Mouse (Mus musculus) heart, embryonic 10.5 days (tissue): ENCODE measurements at regions not wholly inside any gene's neighbourhood (a gene's known extent, or its start where the extent isn't known, plus 50 kb on each side); places are given as distances from the start of the nearest gene placed in this dataset.

Source experiments
- DNase-seq: peaks from one replicate; pipeline ENCODE4 v3.0.0-alpha.2; 2017; ENCODE audit warnings: low spot score
- H3K27ac ChIP-seq: fragments of 300-500 bp; sonication (generic); 2 replicates; pipeline ENCODE4 v1.5.1; 2016; ENCODE audit warnings: mild to moderate bottlenecking
- H3K27me3 ChIP-seq: fragments of 300-500 bp; sonication (generic); 2 replicates; pipeline ENCODE4 v1.6.1; 2016; ENCODE audit warnings: mild to moderate bottlenecking; ENCODE audit not compliant: poor library complexity, insufficient read depth, severe bottlenecking
- H3K36me3 ChIP-seq: fragments of 300-500 bp; sonication (generic); 2 replicates; pipeline ENCODE4 v1.6.1; 2016; ENCODE audit warnings: mild to moderate bottlenecking, moderate library complexity
- H3K4me1 ChIP-seq: fragments of 300-500 bp; sonication (generic); 2 replicates; pipeline ENCODE4 v1.6.1; 2016; ENCODE audit warnings: mild to moderate bottlenecking
- H3K4me3 ChIP-seq: fragments of 300-500 bp; sonication (generic); 2 replicates; pipeline ENCODE4 v1.5.1; 2016; ENCODE audit warnings: mild to moderate bottlenecking, moderate library complexity
- H3K9me3 ChIP-seq: fragments of 300-500 bp; sonication (generic); 2 replicates; pipeline ENCODE4 v1.6.1; 2016; ENCODE audit warnings: mild to moderate bottlenecking, moderate library complexity
- WGBS: fragments of 180-500 bp; shearing (Covaris S2); methylation state at CpG from one replicate; pipeline ENCODE4 v1.1.7; 2016; 5-methylcytosine and 5-hydroxymethylcytosine counted together

- Histone ChIP-seq H3K4me3 (no peak overlapping the region), H3K36me3 (no peaks in the 10 kb centered on the region), H3K9me3 (peaks cover 7% of the 10 kb centered on the region; the same call in 1 of the 2 replicates), H3K27me3 (no peaks in the 10 kb centered on the region), H3K4me1 (peaks cover 4% of the 10 kb centered on the region; the same call in 1 of the 2 replicates), H3K27ac (no peak overlapping the region)
- DNase-seq, result no peak
- 38% methylated on average over 5 of the region's 5 CpGs for WGBS
Measured at GRCm38 (mm10) chr7:145135971-145136370, 71.9 kb downstream of the 1810010D01Rik start.

DNA sequence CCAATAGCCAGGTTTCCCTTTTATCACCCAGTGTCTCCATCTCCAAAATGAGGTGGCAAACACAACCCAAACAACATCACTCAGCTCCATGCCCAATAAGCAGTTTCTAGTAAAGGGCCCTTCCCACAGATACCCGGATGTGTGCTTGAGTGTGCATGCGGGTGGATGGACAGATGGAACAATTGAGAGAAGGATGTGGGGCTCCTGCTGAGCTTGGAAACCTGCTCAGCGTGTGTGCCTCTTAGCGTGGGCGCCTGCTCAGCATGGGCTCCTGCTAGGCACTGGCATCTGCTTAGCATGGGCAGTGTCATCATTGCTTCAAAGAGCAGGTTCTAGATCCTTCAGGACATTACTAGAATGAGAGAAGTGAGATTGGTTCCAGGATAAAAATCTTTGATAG, 75.4 kb downstream of the 1810010D01Rik start:
- 90% methylated on average over 5 of the region's 5 CpGs for WGBS
- peaks cover 30% of the 10 kb centered on the region for H3K4me1 ChIP-seq
- no peak for DNase-seq

GRCm38 (mm10) chr7:145131438-145132159, 76.3 kb downstream of the 1810010D01Rik start:
- no peaks in the 10 kb centered on the region for H3K9me3 ChIP-seq
- 73% methylated on average over 8 of the region's 8 CpGs for WGBS
- H3K36me3 ChIP-seq, result no peaks in the 10 kb centered on the region
- DNase-seq, result no peak
- H3K4me1 ChIP-seq, result peaks cover 40% of the 10 kb centered on the region
- H3K27ac ChIP-seq, result peak overlapping the region; percentile 63
- H3K27me3 ChIP-seq, result no peaks in the 10 kb centered on the region
- H3K4me3 ChIP-seq, result no peak overlapping the region

More for the DNA sequence above, 75.4 kb downstream of the 1810010D01Rik start:
- Histone ChIP-seq H3K27ac (no peak overlapping the region), H3K27me3 (no peaks in the 10 kb centered on the region), H3K9me3 (no peaks in the 10 kb centered on the region), H3K4me3 (no peak overlapping the region), H3K36me3 (no peaks in the 10 kb centered on the region)

DNA sequence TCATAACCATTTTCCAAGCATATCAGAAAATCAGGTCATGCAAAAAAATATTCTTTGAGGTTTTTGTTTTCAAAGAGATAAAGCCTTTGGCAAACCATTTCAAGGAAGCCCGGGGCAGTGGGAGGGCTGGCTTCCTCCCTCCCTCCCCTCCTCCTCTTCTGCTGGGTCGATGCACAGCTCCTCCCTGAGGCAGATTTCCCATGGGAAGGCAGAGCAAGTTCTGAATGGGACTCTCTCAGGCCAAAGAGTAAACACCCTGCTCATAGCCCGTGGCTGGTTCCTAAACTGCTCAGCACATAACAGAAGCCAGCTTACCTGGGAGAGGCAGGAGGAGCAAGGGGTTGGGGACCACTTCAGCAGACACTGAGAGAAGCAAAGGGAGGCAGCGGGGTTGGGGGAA, 77.9 kb downstream of the 1810010D01Rik start:
- WGBS, result 27% methylated on average over 4 of the region's 4 CpGs

GRCm38 (mm10) chr7:145127661-145128060, 80.3 kb downstream of the 1810010D01Rik start:
- no peaks in the 10 kb centered on the region for H3K9me3 ChIP-seq
- H3K4me1 ChIP-seq, result peaks cover 48% of the 10 kb centered on the region
- H3K27ac ChIP-seq, result peak overlapping the region; percentile 85
- H3K36me3 ChIP-seq, result no peaks in the 10 kb centered on the region
- H3K27me3 ChIP-seq, result no peaks in the 10 kb centered on the region
- DNase-seq, result no peak
- no peak overlapping the region for H3K4me3 ChIP-seq
- WGBS, result 20% methylated on average over 8 of the region's 8 CpGs

More for the DNA sequence above, 77.9 kb downstream of the 1810010D01Rik start:
- H3K27ac ChIP-seq, result 0 out of 2 replicates have a peak overlapping the region, but pooled peaks have one; percentile 36
- no peaks in the 10 kb centered on the region for H3K36me3 ChIP-seq
- no peaks in the 10 kb centered on the region for H3K27me3 ChIP-seq
- H3K9me3 ChIP-seq, result no peaks in the 10 kb centered on the region
- no peak overlapping the region for H3K4me3 ChIP-seq
- no peak for DNase-seq
- peaks cover 48% of the 10 kb centered on the region for H3K4me1 ChIP-seq

DNA sequence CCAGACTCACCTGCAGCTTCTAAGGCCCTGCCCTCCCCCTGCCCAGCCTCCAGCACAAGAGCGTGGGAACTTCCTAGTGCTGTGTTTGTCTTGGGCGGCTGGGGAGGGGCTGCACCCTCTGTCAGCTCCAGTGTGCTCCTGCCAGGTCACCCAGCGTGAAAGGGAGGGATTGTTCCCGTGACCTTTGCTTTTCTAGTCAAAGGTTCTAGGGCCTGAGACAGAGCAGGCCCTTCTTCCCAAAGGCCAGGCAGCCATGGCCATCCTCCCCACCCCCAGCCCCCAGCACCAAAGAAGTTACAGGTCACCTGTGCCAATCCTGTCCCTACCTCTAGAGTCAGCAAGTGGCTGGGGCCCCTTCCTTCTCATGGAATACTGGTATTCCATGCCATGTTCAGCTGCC, 80.7 kb downstream of the 1810010D01Rik start:
- WGBS, result 53% methylated on average over 4 of the region's 4 CpGs
- no peaks in the 10 kb centered on the region for H3K9me3 ChIP-seq
- H3K27me3 ChIP-seq, result no peaks in the 10 kb centered on the region
- H3K36me3 ChIP-seq, result no peaks in the 10 kb centered on the region
- no peak for DNase-seq
- peak overlapping the region; percentile 85 for H3K27ac ChIP-seq
- peaks cover 50% of the 10 kb centered on the region for H3K4me1 ChIP-seq
- H3K4me3 ChIP-seq, result no peak overlapping the region

DNA sequence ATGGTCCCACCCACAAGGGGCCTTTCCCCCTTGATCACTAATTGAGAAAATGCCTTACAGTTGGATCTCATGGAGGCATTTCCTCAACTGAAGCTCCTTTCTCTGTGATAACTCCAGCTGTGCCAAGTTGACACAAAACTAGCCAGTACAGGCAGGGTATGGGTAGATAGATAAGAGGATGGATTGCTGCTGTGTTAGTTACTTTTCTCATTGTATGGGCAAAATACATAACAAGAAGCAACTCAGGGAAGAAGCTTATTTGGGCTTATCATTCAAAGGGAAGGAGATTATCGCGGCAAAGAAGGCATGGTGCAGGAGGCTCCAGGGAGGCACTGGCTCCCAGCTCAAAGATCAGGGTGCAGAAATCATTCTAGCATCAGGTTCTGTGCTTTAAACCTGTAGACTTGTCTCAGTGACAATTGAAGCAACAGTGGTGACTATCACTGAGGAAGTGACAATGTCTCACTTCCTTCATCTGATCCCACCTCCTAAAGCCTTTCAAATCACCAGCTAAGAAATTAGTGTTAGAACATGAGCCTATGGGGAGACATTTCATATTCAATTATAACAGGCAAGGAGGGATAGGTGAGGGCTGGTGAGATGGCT, 83.8 kb downstream of the 1810010D01Rik start:
- Histone ChIP-seq H3K27me3 (no peaks in the 10 kb centered on the region), H3K4me1 (peaks cover 51% of the 10 kb centered on the region), H3K27ac (no peak overlapping the region), H3K36me3 (no peaks in the 10 kb centered on the region), H3K4me3 (no peak overlapping the region), H3K9me3 (no peaks in the 10 kb centered on the region)
- WGBS, result 74% methylated on average over 2 of the region's 2 CpGs
- no peak for DNase-seq

DNA sequence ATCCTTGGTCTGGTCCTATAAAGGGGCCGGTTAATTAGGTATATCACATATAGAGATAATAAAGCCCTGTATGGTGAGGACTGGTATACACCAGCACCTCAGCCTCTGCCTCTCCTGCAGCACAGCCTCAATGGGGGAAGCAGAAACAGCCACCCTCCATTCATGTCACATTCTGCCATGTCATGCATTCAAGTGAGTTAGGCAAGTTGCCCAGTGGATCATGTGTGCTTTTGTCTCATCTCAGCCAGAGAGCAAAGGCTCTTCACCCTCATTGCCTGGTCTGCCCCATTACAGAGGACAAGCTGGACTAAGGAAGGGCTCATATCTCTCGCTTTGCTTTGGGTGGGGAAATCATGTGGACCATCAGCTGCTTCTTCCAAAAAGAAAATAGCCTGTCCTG, 85.4 kb downstream of the 1810010D01Rik start:
- Histone ChIP-seq H3K27me3 (no peaks in the 10 kb centered on the region), H3K4me3 (no peak overlapping the region), H3K9me3 (no peaks in the 10 kb centered on the region), H3K36me3 (no peaks in the 10 kb centered on the region), H3K4me1 (peaks cover 39% of the 10 kb centered on the region), H3K27ac (no peak overlapping the region)
- 88% methylated on average over 2 of the region's 2 CpGs for WGBS
- DNase-seq, result no peak

DNA sequence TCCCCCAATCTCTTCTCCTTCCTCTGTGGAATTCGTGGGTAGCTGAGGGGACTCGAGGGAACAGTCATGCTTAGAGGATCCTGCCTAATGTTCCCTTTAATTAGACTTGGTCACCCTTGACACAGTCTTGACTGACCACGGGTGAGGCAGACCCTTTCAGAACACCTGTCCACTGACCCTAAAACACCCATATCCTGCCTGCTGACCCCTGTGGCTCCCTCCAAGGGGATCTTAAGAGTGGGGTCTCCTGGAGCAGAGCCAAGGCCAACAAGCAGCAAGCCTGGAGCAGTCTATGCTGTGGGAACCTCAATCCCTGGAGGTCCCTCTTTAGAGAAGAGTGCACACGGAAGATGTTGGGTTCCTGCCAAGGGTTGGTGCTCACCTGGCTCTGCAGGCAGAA, 89.5 kb downstream of the 1810010D01Rik start:
- no peaks in the 10 kb centered on the region for H3K27me3 ChIP-seq
- WGBS, result 80% methylated on average over 4 of the region's 4 CpGs
- H3K9me3 ChIP-seq, result no peaks in the 10 kb centered on the region
- no peak for DNase-seq
- no peaks in the 10 kb centered on the region for H3K36me3 ChIP-seq
- no peak overlapping the region for H3K27ac ChIP-seq
- no peak overlapping the region for H3K4me3 ChIP-seq
- peaks cover 29% of the 10 kb centered on the region for H3K4me1 ChIP-seq

- Histone ChIP-seq H3K4me3 (no peak overlapping the region), H3K4me1 (peaks cover 41% of the 10 kb centered on the region), H3K27me3 (no peaks in the 10 kb centered on the region), H3K27ac (0 out of 2 replicates have a peak overlapping the region, but pooled peaks have one; percentile 48), H3K36me3 (no peaks in the 10 kb centered on the region), H3K9me3 (no peaks in the 10 kb centered on the region)
- 70% methylated on average over 2 of the region's 2 CpGs for WGBS
- no peak for DNase-seq
Measured at GRCm38 (mm10) chr7:145114660-145115059, 93.3 kb downstream of the 1810010D01Rik start.

GRCm38 (mm10) chr7:145114145-145114544, 93.8 kb downstream of the 1810010D01Rik start:
- WGBS, result 42% methylated on average over 2 of the region's 2 CpGs
- peak overlapping the region; percentile 48; the same call in 1 of the 2 replicates for H3K27ac ChIP-seq
- no peak overlapping the region for H3K4me3 ChIP-seq
- DNase-seq, result no peak
- H3K9me3 ChIP-seq, result no peaks in the 10 kb centered on the region
- no peaks in the 10 kb centered on the region for H3K36me3 ChIP-seq
- H3K27me3 ChIP-seq, result no peaks in the 10 kb centered on the region
- peaks cover 45% of the 10 kb centered on the region for H3K4me1 ChIP-seq

- H3K27ac ChIP-seq, result peak overlapping the region; percentile 83
- DNase-seq, result no peak
- H3K4me3 ChIP-seq, result no peak overlapping the region
- no peaks in the 10 kb centered on the region for H3K27me3 ChIP-seq
- no peaks in the 10 kb centered on the region for H3K36me3 ChIP-seq
- peaks cover 45% of the 10 kb centered on the region for H3K4me1 ChIP-seq
- H3K9me3 ChIP-seq, result no peaks in the 10 kb centered on the region
- 68% methylated on average over 7 of the region's 7 CpGs for WGBS
Measured at GRCm38 (mm10) chr7:145112887-145113531, 94.9 kb downstream of the 1810010D01Rik start.
